Mouse (Mus musculus) macrophage (primary cell): Measurements from ENCODE around the gene Frs2. TPM values are rescaled to one million over a fixed set of nuclear protein-coding genes. Genes with fewer than 3 reads are reported as not detected.

Source experiments
- polyA plus RNA-seq: library from polyadenylated mRNA; stranded (reverse); fragments of 250-400 nt; gene quantifications from 3 replicates; pipeline ENCODE4 v1.2.4, GENCODE M21; 2018; ENCODE audit warnings: inconsistent platforms

The Frs2 gene
- polyA plus RNA-seq, 1 experiment from 2014 or later: 14.5 TPM

Other genes starting within 250 kb of the Frs2 start
- gene Rab3ip, start 197.8 kb downstream of the Frs2 start, polyA plus RNA-seq: 2.7 to 2.9 TPM (median 2.8 TPM) in 3 replicates
- gene Gm10271, start 175.9 kb downstream of the Frs2 start, polyA plus RNA-seq: not detected in 3 replicates
- 0.04 TPM in 1 of 3 replicates, not detected in the others for gene Best3, start 162.2 kb downstream of the Frs2 start, polyA plus RNA-seq
- gene Lrrc10, start 103.2 kb downstream of the Frs2 start, polyA plus RNA-seq: not detected in 3 replicates
- gene Cct2, start 84.7 kb downstream of the Frs2 start, polyA plus RNA-seq: 127 to 262 TPM (median 206 TPM) in 3 replicates
- gene Yeats4, start 76.0 kb upstream of the Frs2 start, polyA plus RNA-seq: 55.6 to 78.5 TPM (median 58.7 TPM) in 3 replicates
- not detected in 3 replicates for gene 9530003J23Rik, start 90.2 kb upstream of the Frs2 start, polyA plus RNA-seq
- 16,156 to 35,026 TPM (median 20,022 TPM) in 3 replicates for gene Lyz2, start 133.8 kb upstream of the Frs2 start, polyA plus RNA-seq
- gene Lyz1, start 144.3 kb upstream of the Frs2 start, polyA plus RNA-seq: 3.4 to 8.7 TPM (median 5.9 TPM) in 3 replicates
- gene Cpsf6, start 231.5 kb upstream of the Frs2 start, polyA plus RNA-seq: 34.3 to 45.3 TPM (median 41.5 TPM) in 3 replicates